Mouse (Mus musculus) urinary bladder, postnatal 36 days (tissue): ENCODE measurements around the gene Pef1.

Source experiments
- DNase-seq, 2 experiments: peaks; one replicate each; pipeline ENCODE4 v3.0.0; 2022; ENCODE audit warnings: low spot score in 2 of 2, mixed read lengths in 1 of 2

The Pef1 gene

DNA sequence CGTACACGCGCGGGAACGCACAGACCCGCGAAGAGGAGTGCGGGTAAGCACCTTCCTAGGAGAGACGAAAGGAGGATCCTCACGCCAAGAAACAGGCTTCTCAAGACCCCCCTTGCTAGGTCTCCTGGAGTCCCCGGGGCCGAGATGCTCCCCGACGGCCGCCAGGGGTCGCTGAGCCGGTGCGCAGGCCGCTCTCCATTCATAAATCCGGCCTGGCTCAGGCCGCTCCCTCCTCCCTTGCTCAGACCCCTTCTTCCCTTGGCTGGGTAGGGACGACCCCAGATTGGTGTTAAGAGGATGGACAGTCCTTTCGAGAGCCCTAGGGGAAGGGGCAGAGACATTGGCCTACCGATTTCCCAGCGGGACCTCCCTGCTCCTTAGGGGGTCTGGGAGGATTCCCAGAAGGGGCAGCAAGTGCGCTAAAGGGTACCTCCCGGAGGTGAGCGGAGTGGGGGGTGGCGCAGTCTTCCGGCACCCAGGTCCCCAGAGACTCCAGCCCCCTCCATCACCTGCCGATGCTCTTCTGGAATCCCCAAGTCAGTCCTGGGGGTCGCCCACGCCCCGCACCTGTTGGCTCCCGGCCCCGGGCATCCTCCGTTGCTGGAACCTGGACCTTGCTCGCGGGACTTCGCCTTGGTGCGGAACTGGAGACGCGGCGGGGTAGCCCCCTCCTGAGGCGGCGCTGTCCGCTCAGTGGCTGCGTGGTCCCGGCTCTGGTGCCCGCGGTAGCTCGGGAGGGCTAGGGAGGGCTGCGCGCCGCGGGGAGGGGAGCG is 36.3 kb downstream of the Pef1 start:
- peak; percentile 55 to 72 for DNase-seq

DNA sequence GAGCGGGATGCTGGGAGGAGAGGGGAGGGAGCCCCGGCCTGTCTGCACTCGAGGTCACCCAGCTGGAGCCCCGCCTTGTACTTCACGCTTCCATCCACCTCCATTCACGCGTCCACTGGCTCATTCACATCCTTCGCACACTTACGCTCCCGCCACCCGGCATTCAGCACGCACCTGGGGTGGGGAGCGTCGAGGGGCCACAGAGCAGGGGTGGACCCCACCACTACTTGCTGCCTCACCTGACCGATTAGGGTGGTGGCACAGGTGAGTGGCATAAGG is 36.8 kb downstream of the Pef1 start, which contains the start of gene Hcrtr1:
Gene Hcrtr1 (minus strand): TSS at position 146 of the 279 bp plus-strand sequence.
- no peak for DNase-seq

DNA sequence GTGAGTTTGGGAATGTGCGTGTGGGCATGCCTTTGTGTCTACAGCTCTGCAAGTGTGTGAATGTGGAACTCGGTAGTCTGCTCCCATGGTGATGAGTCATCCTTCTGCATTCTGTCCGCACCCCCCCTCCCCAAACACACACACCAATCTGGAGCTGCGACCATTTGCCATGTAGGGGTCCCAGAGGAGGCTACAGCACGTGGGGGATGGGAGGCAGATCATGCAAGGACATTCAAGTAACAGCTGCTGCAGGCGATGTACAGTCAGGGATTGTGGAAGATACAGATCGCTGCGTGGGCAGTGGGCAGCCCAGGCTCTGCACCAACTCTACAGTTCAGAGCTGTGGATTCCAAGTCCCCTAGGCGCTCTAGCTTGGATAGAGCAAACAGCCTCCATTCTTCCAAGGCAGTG is 38.6 kb downstream of the Pef1 start:
- DNase-seq, result no peak

DNA sequence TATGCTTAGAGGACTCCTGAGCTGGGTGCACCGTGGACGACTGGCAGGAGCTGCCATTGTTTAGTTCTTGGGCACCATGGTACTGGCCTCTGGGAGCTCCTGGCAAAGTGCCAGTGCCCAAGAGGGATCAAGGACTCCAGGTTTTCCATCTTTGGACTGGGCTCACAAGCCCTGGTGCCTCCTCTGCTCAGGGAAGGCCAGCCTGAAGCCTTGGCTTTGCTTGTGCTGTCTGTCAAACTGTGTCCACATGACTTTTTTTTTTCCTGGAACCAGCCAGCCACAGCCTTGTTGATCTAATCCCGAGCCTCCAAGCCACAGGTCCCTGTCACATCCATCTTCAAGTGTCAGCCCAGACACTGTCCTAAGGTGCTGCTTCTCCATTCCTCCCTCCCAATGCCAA is 39.4 kb downstream of the Pef1 start:
- DNase-seq, result no peak

DNA sequence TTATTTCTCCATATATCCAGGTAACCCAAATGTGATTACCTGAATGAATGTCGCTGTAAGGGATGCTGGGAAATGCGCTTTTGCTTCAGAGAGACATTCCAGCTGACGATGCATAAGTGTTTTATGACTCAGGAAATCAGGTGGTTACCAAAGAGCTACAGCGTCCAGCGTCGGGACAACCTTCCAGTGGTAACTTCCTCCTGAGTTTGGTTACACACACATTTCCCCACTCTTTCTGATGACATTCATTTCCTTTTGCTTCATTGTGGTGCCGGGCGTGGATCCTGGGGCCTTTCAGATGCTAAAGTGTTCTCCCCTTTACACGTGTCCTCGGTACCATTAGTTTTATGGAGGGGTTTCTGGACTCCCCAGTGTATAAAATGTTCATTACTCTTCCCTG is 46.0 kb downstream of the Pef1 start:
- DNase-seq, result no peak

DNA sequence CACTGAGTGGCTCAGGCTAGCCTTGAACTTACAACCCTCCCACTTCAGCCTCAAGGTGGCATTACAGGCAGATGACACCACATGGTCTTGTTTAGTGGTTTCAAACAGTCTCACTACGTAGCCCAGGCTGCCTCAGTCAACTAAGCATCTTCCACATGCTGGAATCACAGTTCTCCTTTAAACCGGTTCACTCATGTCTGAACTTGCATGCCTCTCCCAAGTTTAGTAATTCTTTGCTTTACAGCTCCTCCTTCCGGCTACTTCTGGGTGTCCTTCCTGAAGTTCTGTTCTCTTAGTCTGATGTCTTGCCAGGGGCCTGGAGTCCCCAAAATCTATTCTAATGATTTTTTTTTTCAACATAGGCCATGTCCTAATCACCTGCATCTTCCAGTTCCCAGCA is 51.9 kb downstream of the Pef1 start:
- no peak for DNase-seq

DNA sequence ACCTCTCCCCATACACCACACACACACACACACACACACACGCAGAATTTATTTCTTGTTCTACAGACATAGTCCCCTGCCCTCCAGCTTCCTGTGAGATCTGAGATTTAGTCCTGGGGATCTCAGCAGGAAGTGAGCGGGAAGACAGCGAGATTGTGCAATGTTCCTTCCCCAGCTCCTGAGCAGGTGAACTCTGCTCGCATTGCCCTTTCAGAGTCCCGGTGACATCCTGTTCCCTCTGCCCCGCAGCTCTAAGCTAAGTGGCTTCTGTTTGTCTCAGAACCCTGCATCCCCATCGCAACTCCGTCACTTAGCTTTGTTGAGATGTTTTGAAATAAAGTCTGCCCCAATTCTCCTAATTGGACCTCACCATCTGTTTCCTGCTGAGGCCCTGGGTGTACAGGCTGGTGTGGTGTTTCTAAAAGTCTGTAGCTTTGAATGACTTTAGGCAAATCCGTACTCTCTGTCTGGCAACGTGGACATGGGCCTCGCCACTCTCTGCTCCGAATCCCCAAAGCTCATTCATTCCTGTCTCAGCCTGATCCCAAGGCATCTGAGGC is 54.5 kb downstream of the Pef1 start:
- DNase-seq, result no peak

DNA sequence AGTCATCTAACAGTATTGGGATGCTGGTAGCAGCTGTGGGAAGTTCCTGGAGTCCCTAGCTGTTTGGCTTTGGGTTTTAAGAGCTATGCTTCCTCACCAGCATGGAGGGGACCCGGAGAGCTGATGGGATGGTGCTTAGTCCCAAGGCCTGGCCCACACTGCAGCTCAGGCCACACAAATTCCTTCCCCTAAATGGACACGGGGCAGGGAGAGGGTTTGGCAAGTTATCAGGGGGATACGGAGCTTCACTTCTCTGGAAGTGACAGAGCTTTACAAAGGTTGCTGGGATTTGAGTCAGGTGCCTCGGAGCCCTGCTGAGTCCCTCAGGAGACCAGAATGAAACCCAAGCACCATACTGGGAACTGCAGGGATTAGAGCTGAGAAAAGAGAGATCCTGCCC is 59.0 kb downstream of the Pef1 start:
- no peak for DNase-seq

DNA sequence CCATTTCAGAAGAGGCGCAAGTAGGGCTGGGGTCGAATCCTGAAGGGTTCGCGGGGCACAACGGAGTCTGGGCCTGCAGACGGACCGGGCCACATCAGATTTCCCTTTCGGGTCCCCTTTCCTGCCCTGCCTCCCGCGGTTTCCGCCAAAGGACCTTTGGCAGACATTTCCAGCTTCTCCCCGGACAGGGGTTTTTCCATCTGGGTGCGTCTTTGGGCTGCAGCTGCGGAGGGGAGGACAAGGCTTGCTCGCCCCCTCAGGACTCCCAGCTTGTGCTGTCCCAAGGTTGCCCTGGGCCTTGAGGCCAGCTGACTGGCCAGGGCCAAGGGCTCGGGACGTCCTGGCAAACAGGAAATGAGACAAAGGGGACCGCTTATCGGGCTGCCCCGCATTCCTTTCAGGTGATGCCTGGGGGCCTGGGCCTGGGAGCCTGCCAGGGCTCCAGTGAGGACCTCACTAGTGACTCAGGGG is 61.1 kb downstream of the Pef1 start:
- DNase-seq, result peak in 1 of 2 experiments; percentile 45

DNA sequence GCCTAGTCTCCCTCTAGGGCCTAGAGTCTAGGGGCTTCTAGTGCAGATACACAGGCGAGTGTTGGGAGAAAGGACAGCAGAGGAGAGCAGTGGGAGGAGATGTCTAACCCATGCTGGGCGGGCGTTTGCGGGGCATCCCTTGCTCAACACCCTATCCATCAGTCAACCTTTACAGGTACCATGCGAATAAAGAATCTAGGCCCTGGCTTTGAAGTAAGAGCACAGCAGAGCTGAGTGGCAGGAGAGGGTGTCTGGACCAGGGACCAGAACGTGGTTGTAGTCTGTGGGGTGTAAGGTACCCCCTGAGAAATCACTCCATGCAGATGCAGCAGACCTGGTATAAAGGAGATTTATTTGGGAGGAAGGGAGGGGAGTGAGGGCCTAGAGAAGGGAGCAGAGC is 61.8 kb downstream of the Pef1 start:
- DNase-seq, result no peak

DNA sequence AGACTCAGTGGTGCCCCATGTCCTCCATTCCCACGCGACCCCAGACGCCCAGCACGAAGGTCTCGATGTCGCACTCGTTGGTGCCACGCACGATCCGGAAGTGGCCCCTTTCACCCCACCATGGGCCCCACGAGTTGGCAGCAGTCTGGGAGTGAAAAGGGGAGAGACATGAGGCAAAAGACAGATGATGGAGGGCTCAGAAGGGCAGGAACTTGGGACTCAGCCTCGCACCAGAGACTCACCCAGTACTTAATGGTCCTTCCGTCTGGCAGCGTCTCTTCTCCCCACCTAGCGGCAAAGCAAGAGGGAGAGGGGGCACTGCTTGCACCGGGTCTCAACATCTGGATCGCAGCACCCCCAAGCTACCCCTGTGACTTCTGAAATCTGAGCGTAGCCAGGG is 63.7 kb downstream of the Pef1 start:
- no peak for DNase-seq

DNA sequence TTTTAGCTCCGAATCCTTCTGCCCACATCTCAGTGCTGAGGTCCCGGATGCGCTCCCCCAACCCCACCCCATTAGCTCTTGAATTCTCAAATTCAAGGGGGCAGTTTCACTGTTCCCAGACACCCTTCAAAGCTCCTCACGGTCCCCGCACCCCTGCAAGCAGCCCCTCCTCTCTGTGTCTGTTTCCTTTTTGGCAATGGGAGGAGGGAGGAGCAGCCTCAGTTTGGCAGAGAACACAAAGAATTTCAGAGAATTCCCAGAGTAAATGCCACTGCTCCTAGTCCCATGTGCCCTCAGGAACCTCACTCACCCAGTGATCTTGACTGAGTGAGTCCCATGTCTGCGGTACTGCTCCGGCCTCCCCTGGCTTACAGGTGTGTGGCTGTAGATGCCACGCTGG is 64.2 kb downstream of the Pef1 start:
- no peak for DNase-seq

DNA sequence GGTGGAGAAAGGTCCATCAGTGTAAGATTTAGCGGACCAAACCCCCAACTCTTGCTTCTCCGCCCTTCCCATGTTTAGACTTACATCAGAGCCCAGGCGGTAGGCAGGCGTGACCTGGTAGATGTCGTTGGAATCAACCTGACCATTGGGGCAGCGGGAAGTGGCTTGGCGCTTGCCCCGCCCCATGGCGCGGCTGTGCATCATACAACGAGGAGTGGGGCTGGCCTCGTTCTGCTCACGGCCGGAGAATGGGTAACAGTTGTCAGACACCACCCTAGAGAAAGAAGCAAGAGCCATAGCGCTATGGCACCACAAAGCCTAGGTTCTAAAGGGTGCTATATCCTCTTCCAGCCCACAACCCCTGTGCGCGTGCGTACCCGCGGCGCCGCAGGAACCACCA is 65.0 kb downstream of the Pef1 start:
- no peak for DNase-seq

DNA sequence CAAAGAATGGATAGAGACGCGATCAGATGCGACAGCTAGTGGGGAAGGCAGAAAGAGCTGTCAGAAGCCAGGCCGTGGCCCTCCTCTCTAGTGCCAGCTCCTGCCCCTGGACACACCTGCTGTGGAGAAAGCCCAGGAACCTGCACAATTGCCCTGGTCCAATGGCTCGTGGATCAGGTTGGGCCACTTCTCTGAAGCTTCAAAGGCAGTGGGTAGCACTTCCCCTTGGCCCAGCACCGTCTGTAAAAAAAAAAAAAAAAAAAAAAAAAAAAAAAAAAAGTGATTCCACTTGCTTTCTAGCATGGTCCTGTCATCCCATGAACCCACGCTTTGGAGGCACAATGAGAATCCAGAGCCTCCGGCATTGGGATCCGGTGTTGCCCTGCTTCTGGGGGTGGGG is 65.5 kb downstream of the Pef1 start:
- DNase-seq, result no peak

DNA sequence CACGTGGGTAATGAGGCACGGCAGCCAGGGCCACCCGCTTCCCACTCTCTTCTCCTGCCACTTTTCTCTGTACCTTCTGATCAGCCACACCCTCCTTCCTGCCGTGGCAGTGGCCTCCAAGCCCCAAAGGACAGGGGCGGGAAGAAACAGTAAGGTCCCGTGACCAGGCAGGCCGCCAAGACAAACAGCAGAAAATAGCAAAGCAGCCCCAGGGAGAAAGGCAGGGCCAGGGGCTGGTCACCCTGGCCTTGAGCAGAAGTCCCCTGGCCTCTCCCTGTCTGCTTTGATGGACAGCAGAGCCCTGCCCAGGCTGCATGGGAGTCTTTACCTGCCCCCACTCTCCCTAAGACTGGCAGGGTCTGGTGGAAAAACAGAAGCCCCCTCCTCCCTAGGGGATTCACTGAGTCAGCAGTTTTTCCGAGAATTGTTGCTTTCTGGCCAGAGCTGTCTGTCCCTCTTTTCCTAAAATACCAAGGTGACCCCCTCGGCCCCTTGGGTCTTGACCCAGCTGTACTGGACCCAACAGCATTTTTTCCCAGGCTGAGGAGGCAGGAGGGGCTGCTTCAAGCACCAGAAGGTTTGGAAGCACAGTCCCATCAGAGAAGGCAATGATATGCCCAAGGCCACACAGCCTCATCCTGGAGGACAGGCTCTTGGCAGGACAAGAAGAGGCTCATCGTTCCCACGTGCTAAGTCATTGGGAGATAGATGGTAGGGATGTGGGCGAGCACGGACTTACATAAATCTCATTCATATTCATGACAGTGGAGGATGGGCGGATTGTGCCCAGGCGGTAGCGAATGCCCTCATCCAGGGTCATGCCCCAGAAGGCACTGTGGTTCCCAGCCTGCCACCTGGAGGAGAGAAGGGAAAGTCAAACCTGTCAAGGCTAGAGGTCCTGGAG is 66.2 kb downstream of the Pef1 start:
- peak; percentile 79 to 92 for DNase-seq

DNA sequence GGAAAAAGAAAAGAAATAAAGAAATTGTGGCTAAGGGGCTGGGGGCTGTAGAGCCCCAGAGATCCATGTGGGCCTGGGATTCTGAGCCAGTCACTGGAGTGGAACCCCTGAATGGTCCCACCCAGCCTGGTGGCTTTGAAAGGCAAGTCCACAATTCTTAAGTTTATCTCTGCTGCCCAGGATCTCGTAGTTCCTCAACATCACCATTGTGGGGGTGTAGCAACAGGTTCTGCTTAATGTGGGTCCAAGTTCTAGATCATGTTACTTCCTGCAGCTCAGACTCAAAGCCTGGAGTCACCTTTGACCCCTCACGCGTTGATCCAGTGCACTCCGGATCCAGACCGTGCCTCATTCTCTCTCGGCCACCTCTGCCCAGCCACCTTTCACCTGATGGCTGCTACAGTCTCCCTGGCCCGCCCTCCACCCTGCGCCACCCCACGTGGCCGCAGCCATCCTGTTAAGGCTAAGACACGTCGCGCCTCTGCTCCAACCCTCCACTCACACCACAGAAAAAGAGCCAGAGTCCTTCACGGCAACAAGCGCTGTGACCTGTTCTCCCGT is 67.1 kb downstream of the Pef1 start:
- DNase-seq, result no peak

DNA sequence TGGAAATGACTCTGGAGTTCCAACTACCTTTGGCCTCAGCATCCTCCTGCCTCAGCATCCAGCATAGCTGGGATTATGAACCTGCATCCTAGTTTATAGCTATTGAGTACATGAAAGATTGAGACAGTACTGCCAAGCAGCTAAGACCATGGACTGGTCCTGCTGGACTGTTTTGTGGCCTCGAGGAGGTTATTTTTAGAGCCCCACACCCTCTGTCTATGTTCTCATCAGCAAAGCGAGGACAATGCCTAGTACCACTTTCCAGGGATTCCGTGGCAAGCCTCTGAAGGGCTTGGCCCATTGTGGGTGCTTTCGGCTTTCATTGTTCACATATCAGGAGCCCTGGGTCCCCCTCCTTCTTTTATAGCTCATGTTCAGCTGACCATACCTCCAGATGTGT is 68.0 kb downstream of the Pef1 start:
- no peak for DNase-seq

DNA sequence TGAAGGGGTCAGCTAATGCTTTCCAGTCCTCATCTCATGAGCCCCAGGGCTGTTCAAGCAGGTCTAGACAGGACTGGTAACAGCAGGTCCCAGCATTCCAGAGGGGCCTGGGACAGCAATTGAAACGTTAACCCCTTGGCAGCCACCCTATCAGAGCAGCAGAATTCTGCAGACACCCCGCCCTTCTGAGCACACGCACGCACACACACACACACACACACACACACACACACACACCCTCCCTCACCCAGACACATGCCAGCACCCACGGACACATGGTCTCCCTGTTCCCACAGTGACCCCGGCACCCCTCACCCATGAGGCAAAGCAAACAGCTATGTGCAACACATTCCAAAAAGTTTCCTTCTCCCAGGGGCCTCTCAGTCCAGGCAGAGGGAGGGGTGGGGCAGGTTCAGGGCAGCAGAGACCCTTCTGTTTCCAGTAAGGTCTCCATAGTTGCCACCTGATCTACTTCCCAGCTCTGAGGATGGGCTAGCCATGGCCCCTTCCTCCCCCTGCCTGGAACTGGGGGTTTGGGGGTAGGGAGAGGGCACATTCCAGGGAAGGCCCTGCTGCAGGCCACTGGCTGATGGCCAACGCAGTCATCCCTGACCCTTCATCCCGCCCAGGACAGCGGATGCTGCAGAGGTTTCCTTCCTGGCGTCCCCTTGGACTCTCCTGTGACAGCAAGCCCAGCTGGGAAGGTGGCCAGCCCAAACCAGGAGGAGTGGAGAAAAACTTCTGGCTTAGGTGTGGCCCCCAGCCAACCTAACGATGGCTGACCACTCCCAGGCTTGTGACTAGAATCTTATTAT is 69.8 kb downstream of the Pef1 start:
- peak in 1 of 2 experiments; percentile 26 for DNase-seq

DNA sequence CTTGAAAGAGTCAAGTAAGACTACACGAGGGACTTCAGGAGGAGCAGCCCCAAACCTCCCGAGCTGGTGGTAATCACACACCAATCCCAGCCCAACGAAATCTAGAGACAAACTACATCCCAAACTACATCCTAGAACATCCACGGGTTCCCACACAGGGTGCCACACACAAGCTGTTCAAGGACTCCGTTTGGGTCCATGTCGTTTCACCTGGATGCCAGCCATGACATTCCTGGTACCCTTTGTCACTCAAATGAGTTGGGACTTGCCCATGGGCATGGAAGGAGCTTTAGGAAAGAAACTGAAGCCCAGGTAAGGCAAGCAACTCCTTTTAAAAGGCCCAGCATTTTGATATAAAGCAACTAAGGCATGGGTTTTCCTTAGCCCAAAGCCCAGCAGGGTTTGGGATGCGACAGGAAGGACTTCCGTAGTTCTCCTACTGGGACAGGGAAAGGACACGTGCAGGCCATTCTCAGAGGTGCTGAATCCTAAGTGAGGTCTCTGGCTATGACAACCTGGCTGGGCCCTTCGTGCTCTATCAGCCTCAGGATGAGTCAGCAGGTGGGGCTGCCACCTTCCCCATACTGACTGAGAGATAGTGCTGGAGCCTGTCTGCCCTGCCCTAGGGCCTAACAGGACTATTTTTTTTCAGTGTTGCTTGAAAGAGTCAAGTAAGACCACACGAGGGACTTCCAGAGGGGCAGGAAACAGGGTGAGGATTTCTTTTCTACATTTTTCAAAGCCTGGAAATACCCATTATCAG is 70.9 kb downstream of the Pef1 start:
- peak in 1 of 2 experiments; percentile 18 for DNase-seq

DNA sequence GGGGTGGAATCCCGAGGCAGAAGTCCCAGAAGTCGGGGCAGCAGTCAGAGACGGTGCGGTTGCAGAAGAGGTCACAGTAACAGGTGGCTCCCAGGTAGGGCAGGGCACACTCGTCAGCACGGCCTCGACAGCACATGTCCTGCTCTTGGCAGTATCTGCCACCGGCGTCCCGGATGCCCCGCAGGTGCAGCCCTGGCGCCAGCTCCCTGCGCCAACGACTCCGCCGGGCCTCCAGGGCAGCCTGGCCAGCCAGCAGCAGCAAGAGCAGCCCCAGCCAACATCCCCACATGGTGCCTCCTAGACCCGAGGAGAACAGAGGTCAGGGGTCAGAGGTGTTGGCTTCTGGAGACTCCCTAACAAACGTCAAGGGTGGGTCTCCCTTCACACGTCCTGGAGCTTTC is 71.6 kb downstream of the Pef1 start:
- peak in 1 of 2 experiments; percentile 19 for DNase-seq
